Mouse (Mus musculus): ENCODE measurements around the gene Sik1. TPM values are rescaled to one million over a fixed set of nuclear protein-coding genes. Genes with fewer than 3 reads are reported as not detected.

The Sik1 gene
- 3.6 and 3.9 TPM in 2 replicates for polyA plus RNA-seq (2015; fragmentation: Nextera tagmentation; extraction: Ambion mirVana)

GRCm38 (mm10) chr17:31855597-31856518 lies at the start of gene Sik1:
Gene Sik1, minus strand, starts transcription at chr17:31855804.
- Histone ChIP-seq H3K27me3 (peaks cover 7% of the 10 kb centered on the region), H3K4me1 (replicated peaks) (peaks cover 58% of the 10 kb centered on the region), H3K27ac (peak within 1 kb of the TSS; percentile 74), H3K9ac (peak within 1 kb of the TSS; percentile 87), H3K9me3 (replicated peaks) (no peaks in the 10 kb centered on the region), H3K4me2 (peak within 1 kb of the TSS; percentile 98), H3K36me3 (peaks cover 7% of the 10 kb centered on the region), H3K4me3 (replicated peaks) (peak within 1 kb of the TSS; percentile 77)
- peak; percentile 90 for DNase-seq
- ATAC-seq (ENCODE audit: low read depth), result peak; percentile 89
- 1% methylated on average over 76 of the region's 92 CpGs for WGBS (ENCODE audit: insufficient replicate concordance)

- Histone ChIP-seq H3K4me1 (replicated peaks) (peaks cover 36% of the 10 kb centered on the region), H3K27ac (peak overlapping the region; percentile 67), H3K4me2 (no peak overlapping the region), H3K27me3 (no peaks in the 10 kb centered on the region), H3K9ac (peak overlapping the region; percentile 2; the same call in 1 of the 2 replicates), H3K4me3 (replicated peaks) (no peak overlapping the region), H3K9me3 (replicated peaks) (no peaks in the 10 kb centered on the region), H3K36me3 (no peaks in the 10 kb centered on the region)
- DNase-seq (no peak), ATAC-seq (ENCODE audit: low read depth) (no peak)
- 53% methylated on average over 9 of the region's 9 CpGs for WGBS (ENCODE audit: insufficient replicate concordance)
These were observed 49.7 kb upstream of the Sik1 start for GRCm38 (mm10) chr17:31905201-31905790.

GRCm38 (mm10) chr17:31904036-31904435 lies 48.4 kb upstream of the Sik1 start:
- Histone ChIP-seq H3K27ac (no peak overlapping the region), H3K9ac (no peak overlapping the region), H3K4me2 (no peak overlapping the region), H3K4me3 (replicated peaks) (no peak overlapping the region), H3K36me3 (no peaks in the 10 kb centered on the region), H3K4me1 (replicated peaks) (peaks cover 37% of the 10 kb centered on the region), H3K9me3 (replicated peaks) (no peaks in the 10 kb centered on the region), H3K27me3 (no peaks in the 10 kb centered on the region)
- 80% methylated on average over 7 of the region's 7 CpGs for WGBS (ENCODE audit: insufficient replicate concordance)
- DNase-seq (no peak), ATAC-seq (ENCODE audit: low read depth) (no peak)

GRCm38 (mm10) chr17:31902630-31903198 lies 47.1 kb upstream of the Sik1 start:
- Histone ChIP-seq H3K9me3 (replicated peaks) (no peaks in the 10 kb centered on the region), H3K36me3 (no peaks in the 10 kb centered on the region), H3K4me1 (replicated peaks) (peaks cover 43% of the 10 kb centered on the region), H3K9ac (no peak overlapping the region), H3K27ac (no peak overlapping the region), H3K4me2 (no peak overlapping the region), H3K4me3 (replicated peaks) (no peak overlapping the region), H3K27me3 (no peaks in the 10 kb centered on the region)
- 51% methylated on average over 3 of the region's 3 CpGs for WGBS (ENCODE audit: insufficient replicate concordance)
- DNase-seq, result no peak
- ATAC-seq (ENCODE audit: low read depth), result no peak

GRCm38 (mm10) chr17:31901461-31902204 lies 46.0 kb upstream of the Sik1 start:
- WGBS (ENCODE audit: insufficient replicate concordance), result 41% methylated on average over 11 of the region's 11 CpGs
- H3K4me3 ChIP-seq (replicated peaks), result no peak overlapping the region
- H3K27ac ChIP-seq, result peak overlapping the region; percentile 58
- peak; percentile 49 for ATAC-seq (ENCODE audit: low read depth)
- H3K36me3 ChIP-seq, result no peaks in the 10 kb centered on the region
- no peak overlapping the region for H3K9ac ChIP-seq
- H3K9me3 ChIP-seq (replicated peaks), result no peaks in the 10 kb centered on the region
- peaks cover 49% of the 10 kb centered on the region for H3K4me1 ChIP-seq (replicated peaks)
- H3K4me2 ChIP-seq, result peak overlapping the region; percentile 35
- H3K27me3 ChIP-seq, result no peaks in the 10 kb centered on the region
- DNase-seq, result no peak

- no peak overlapping the region for H3K9ac ChIP-seq
- H3K4me2 ChIP-seq, result no peak overlapping the region
- 25% methylated on average over 5 of the region's 5 CpGs for WGBS (ENCODE audit: insufficient replicate concordance)
- no peaks in the 10 kb centered on the region for H3K27me3 ChIP-seq
- H3K36me3 ChIP-seq, result no peaks in the 10 kb centered on the region
- H3K9me3 ChIP-seq (replicated peaks), result no peaks in the 10 kb centered on the region
- no peak overlapping the region for H3K4me3 ChIP-seq (replicated peaks)
- peaks cover 34% of the 10 kb centered on the region for H3K4me1 ChIP-seq (replicated peaks)
- ATAC-seq (ENCODE audit: low read depth), result no peak
- H3K27ac ChIP-seq, result no peak overlapping the region
- DNase-seq, result no peak
These were observed 43.3 kb upstream of the Sik1 start for GRCm38 (mm10) chr17:31898941-31899340.

GRCm38 (mm10) chr17:31897186-31897793 lies 41.7 kb upstream of the Sik1 start:
- ATAC-seq (ENCODE audit: low read depth) (no peak), DNase-seq (no peak)
- no peaks in the 10 kb centered on the region for H3K9me3 ChIP-seq (replicated peaks)
- no peaks in the 10 kb centered on the region for H3K36me3 ChIP-seq
- 66% methylated on average over 4 of the region's 4 CpGs for WGBS (ENCODE audit: insufficient replicate concordance)
- H3K4me1 ChIP-seq (replicated peaks), result peaks cover 32% of the 10 kb centered on the region
- H3K27ac ChIP-seq, result no peak overlapping the region
- H3K9ac ChIP-seq, result no peak overlapping the region
- no peaks in the 10 kb centered on the region for H3K27me3 ChIP-seq
- no peak overlapping the region for H3K4me2 ChIP-seq
- no peak overlapping the region for H3K4me3 ChIP-seq (replicated peaks)

- Histone ChIP-seq H3K4me3 (replicated peaks) (no peak overlapping the region), H3K9ac (no peak overlapping the region), H3K4me2 (no peak overlapping the region), H3K27me3 (no peaks in the 10 kb centered on the region), H3K36me3 (no peaks in the 10 kb centered on the region), H3K4me1 (replicated peaks) (peaks cover 26% of the 10 kb centered on the region), H3K9me3 (replicated peaks) (no peaks in the 10 kb centered on the region), H3K27ac (no peak overlapping the region)
- WGBS (ENCODE audit: insufficient replicate concordance), result 52% methylated on average over 3 of the region's 3 CpGs
- no peak for ATAC-seq (ENCODE audit: low read depth)
- DNase-seq, result no peak
These were observed 41.1 kb upstream of the Sik1 start for GRCm38 (mm10) chr17:31896751-31897150.

- Histone ChIP-seq H3K9me3 (replicated peaks) (no peaks in the 10 kb centered on the region), H3K9ac (no peak overlapping the region), H3K4me3 (replicated peaks) (no peak overlapping the region), H3K27me3 (no peaks in the 10 kb centered on the region), H3K4me2 (no peak overlapping the region), H3K4me1 (replicated peaks) (peaks cover 25% of the 10 kb centered on the region), H3K27ac (no peak overlapping the region), H3K36me3 (no peaks in the 10 kb centered on the region)
- DNase-seq (no peak), ATAC-seq (ENCODE audit: low read depth) (no peak)
- WGBS (ENCODE audit: insufficient replicate concordance), result 74% methylated on average over 7 of the region's 7 CpGs
These were observed 40.7 kb upstream of the Sik1 start for GRCm38 (mm10) chr17:31896311-31896710.

- Histone ChIP-seq H3K4me1 (replicated peaks) (peaks cover 27% of the 10 kb centered on the region), H3K27me3 (no peaks in the 10 kb centered on the region), H3K9ac (no peak overlapping the region), H3K4me3 (replicated peaks) (no peak overlapping the region), H3K4me2 (no peak overlapping the region), H3K36me3 (no peaks in the 10 kb centered on the region), H3K27ac (no peak overlapping the region), H3K9me3 (replicated peaks) (no peaks in the 10 kb centered on the region)
- 60% methylated on average over 5 of the region's 5 CpGs for WGBS (ENCODE audit: insufficient replicate concordance)
- no peak for DNase-seq
- ATAC-seq (ENCODE audit: low read depth), result no peak
These were observed 37.9 kb upstream of the Sik1 start for GRCm38 (mm10) chr17:31893371-31894060.

Data from liver, embryonic 13.5 days (tissue).